Mouse (Mus musculus): Measurements from ENCODE around the gene Ptrh2.

- TF ChIP-seq POLR2A (IDR thresholded peaks at IDR 0.05; ENCODE audit: borderline replicate concordance, extremely low read depth, low read depth, low read length), result no peak
- no peak for TF ChIP-seq CTCF (IDR thresholded peaks at IDR 0.05; ENCODE audit: insufficient read depth, low read length)
These were observed 7.7 kb downstream of the Ptrh2 start for GRCm38 (mm10) chr11:86691482-86691881.
